ENCODE assay signal across 15 mouse cellular contexts in the genomic region with DNA sequence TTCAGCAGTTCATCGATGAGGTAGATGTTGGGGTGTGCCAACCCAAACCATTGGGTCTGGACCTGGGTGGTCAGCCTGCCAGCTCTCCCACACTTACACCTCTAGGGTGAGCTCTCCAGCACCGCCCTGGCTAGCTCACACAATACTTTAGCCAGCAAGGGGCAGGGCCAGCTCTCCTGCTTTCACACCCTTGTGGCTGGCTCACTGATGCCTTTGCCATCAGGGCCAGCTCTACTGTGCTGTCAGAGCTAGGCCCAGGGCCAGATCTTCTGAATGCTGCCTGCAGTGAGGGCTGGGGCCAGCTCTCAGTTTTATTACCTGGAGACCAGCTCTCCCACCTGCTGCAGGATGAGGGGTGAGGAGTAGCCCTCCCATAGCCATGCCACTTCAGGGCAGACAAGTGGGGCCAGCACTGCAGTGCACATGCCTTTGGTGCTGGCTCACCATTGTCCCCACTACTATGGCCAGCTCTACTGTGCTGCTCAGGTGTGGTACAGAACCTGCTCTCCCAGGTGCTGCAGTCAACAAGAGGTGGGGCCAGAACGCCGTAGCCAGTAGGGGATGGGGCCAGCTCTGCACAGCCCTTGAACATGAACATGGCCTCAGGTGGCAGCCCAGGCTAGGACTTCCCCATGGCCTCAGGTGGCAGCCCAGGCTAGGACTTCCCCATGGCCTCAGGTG. TPM values are rescaled to one million over a fixed set of nuclear protein-coding genes. Genes with fewer than 3 reads are reported as not detected.
DNase-seq lines count a peak whose midpoint lies in the region; ATAC-seq lines count a peak whose summit lies in the region.
"Had no signal": no experiment of that assay in that cellular context is flagged by ENCODE, and none has a peak within 500 bp of the region (broad histone marks: within the 10 kb centered on the region; RNA-seq: fewer than 3 reads in every experiment).

No protein-coding gene starts in this region.

- H3K27ac ChIP-seq in hindbrain, embryonic 15.5 days (replicated peaks) = no peak overlapping the region
- no peak overlapping the region for H3K27ac ChIP-seq in hindbrain, embryonic 12.5 days
- no peak overlapping the region for H3K27ac ChIP-seq in heart, embryonic 12.5 days (ENCODE audit: poor library complexity, severe bottlenecking)
- H3K27ac ChIP-seq: embryonic facial prominence, embryonic 13.5 days; liver, embryonic 12.5 days had no signal

- H3K4me1 ChIP-seq in hindbrain, embryonic 15.5 days (replicated peaks) = no peaks in the 10 kb centered on the region
- H3K4me1 ChIP-seq in hindbrain, embryonic 12.5 days = no peaks in the 10 kb centered on the region
- H3K4me1 ChIP-seq in heart, embryonic 12.5 days (replicated peaks) = peaks cover 19% of the 10 kb centered on the region

- no peak overlapping the region for H3K9ac ChIP-seq in hindbrain, embryonic 15.5 days
- no peak overlapping the region for H3K9ac ChIP-seq in hindbrain, embryonic 12.5 days
- no peak overlapping the region for H3K9ac ChIP-seq in heart, embryonic 12.5 days
- H3K9ac ChIP-seq: embryonic facial prominence, embryonic 13.5 days; liver, embryonic 12.5 days had no signal

- WGBS in hindbrain, embryonic 15.5 days = 76% methylated on average over 4 of the region's 4 CpGs
- 77% methylated on average over 4 of the region's 4 CpGs for WGBS in hindbrain, embryonic 12.5 days
- WGBS in heart, embryonic 12.5 days = 72% methylated on average over 4 of the region's 4 CpGs

- no peaks in the 10 kb centered on the region for H3K9me3 ChIP-seq in hindbrain, embryonic 15.5 days
- H3K9me3 ChIP-seq in hindbrain, embryonic 12.5 days (replicated peaks) = no peaks in the 10 kb centered on the region
- H3K9me3 ChIP-seq in heart, embryonic 12.5 days (replicated peaks) = no peaks in the 10 kb centered on the region
- H3K9me3 ChIP-seq: embryonic facial prominence, embryonic 13.5 days; liver, embryonic 12.5 days had no signal

- ATAC-seq in cerebellum, adult (ENCODE audit: insufficient number of reproducible peaks, low FRiP score, low TSS enrichment) = peak; percentile 40; the same call in 1 of the 2 replicates
- ATAC-seq in hindbrain, embryonic 15.5 days (ENCODE audit: low FRiP score, low read depth) = peak; percentile 27; the same call in 1 of the 2 replicates
- no peak for ATAC-seq in hindbrain, embryonic 12.5 days (ENCODE audit: low FRiP score)
- ATAC-seq in heart, embryonic 12.5 days (ENCODE audit: insufficient number of reproducible peaks, low FRiP score) = peak; percentile 44
- no peak for ATAC-seq in megakaryocyte, adult 5-6 weeks (ENCODE audit: poor library complexity, severe bottlenecking)
- ATAC-seq: liver, embryonic 12.5 days had no signal

- H3K4me3 ChIP-seq in hindbrain, embryonic 15.5 days = no peak overlapping the region
- H3K4me3 ChIP-seq in hindbrain, embryonic 12.5 days = no peak overlapping the region
- H3K4me3 ChIP-seq in heart, embryonic 12.5 days = no peak overlapping the region
- H3K4me3 ChIP-seq: embryonic facial prominence, embryonic 13.5 days; liver, embryonic 12.5 days had no signal

- H3K27me3 ChIP-seq in hindbrain, embryonic 15.5 days = no peaks in the 10 kb centered on the region
- no peaks in the 10 kb centered on the region for H3K27me3 ChIP-seq in hindbrain, embryonic 12.5 days
- H3K27me3 ChIP-seq in heart, embryonic 12.5 days (replicated peaks) = 0 out of 2 replicates have a peak, but pooled peaks cover 5% of the 10 kb centered on the region
- H3K27me3 ChIP-seq: embryonic facial prominence, embryonic 13.5 days had no signal

- H3K4me2 ChIP-seq in hindbrain, embryonic 15.5 days = no peak overlapping the region
- no peak overlapping the region for H3K4me2 ChIP-seq in hindbrain, embryonic 12.5 days (replicated peaks)
- H3K4me2 ChIP-seq in heart, embryonic 12.5 days = no peak overlapping the region
- H3K4me2 ChIP-seq: embryonic facial prominence, embryonic 13.5 days; liver, embryonic 12.5 days had no signal

- H3K36me3 ChIP-seq in hindbrain, embryonic 15.5 days = no peaks in the 10 kb centered on the region
- H3K36me3 ChIP-seq in hindbrain, embryonic 12.5 days = no peaks in the 10 kb centered on the region
- H3K36me3 ChIP-seq in heart, embryonic 12.5 days = no peaks in the 10 kb centered on the region
- H3K36me3 ChIP-seq: embryonic facial prominence, embryonic 13.5 days; liver, embryonic 12.5 days had no signal

- DNase-seq in cerebellum, adult 11 months = no peak
- DNase-seq in brain, adult 2 months (ENCODE audit: low read depth, low spot score) = peak; percentile 52
- DNase-seq in left cerebral cortex, adult 18-20 months (ENCODE audit: low spot score in 2 of 2) = no peak
- DNase-seq: adrenal gland, postnatal 10 days; kidney, postnatal 14 days had no signal

RNA-seq across cellular contexts. Expression of a gene that starts 12.2 kb away (rescaled TPM):
- polyA plus RNA-seq in hindbrain, embryonic 15.5 days (2015; fragmentation: Nextera tagmentation; extraction: Ambion mirVana) = not detected in 2 replicates
- not detected in 2 replicates for polyA plus RNA-seq in hindbrain, embryonic 12.5 days (2016; fragmentation: Nextera tagmentation; extraction: Ambion mirVana)
- polyA plus RNA-seq in heart, embryonic 12.5 days (2016; fragmentation: Nextera tagmentation; extraction: Ambion mirVana) = not detected in 2 replicates
- total RNA-seq in left cerebral cortex, adult 18-20 months (2021) = not detected
- not detected in 2 replicates for total RNA-seq in megakaryocyte, adult 5-6 weeks (2015)
- not detected in 2 replicates for total RNA-seq in megakaryocyte, adult 5-6 weeks (2017)
- total RNA-seq: adrenal gland, postnatal 10 days; hematopoietic stem cell, adult 5-6 weeks; layer of hippocampus, postnatal 25 days; megakaryocyte-erythroid progenitor cell, adult 5-6 weeks had no signal
- polyA plus RNA-seq: embryonic facial prominence, embryonic 13.5 days; liver, embryonic 12.5 days had no signal

RNA-seq across cellular contexts. Expression of a gene that starts 24.6 kb away (rescaled TPM):
- polyA plus RNA-seq in hindbrain, embryonic 15.5 days (2015; fragmentation: Nextera tagmentation; extraction: Ambion mirVana) = not detected in 2 replicates
- polyA plus RNA-seq in hindbrain, embryonic 12.5 days (2016; fragmentation: Nextera tagmentation; extraction: Ambion mirVana) = not detected in 2 replicates
- not detected in 2 replicates for polyA plus RNA-seq in heart, embryonic 12.5 days (2016; fragmentation: Nextera tagmentation; extraction: Ambion mirVana)
- total RNA-seq in left cerebral cortex, adult 18-20 months (2021) = not detected
- not detected in 2 replicates for total RNA-seq in megakaryocyte, adult 5-6 weeks (2015)
- total RNA-seq in megakaryocyte, adult 5-6 weeks (2017) = not detected in 2 replicates
- total RNA-seq: adrenal gland, postnatal 10 days; hematopoietic stem cell, adult 5-6 weeks; layer of hippocampus, postnatal 25 days; megakaryocyte-erythroid progenitor cell, adult 5-6 weeks had no signal
- polyA plus RNA-seq: embryonic facial prominence, embryonic 13.5 days; liver, embryonic 12.5 days had no signal

RNA-seq across cellular contexts. Expression of a gene that starts 36.9 kb away (rescaled TPM):
- 2.2 and 2.3 TPM in 2 replicates for polyA plus RNA-seq in hindbrain, embryonic 15.5 days (2015; fragmentation: Nextera tagmentation; extraction: Ambion mirVana)
- 2.0 and 3.6 TPM in 2 replicates for polyA plus RNA-seq in hindbrain, embryonic 12.5 days (2016; fragmentation: Nextera tagmentation; extraction: Ambion mirVana)
- polyA plus RNA-seq in heart, embryonic 12.5 days (2016; fragmentation: Nextera tagmentation; extraction: Ambion mirVana) = 1.7 and 2.1 TPM in 2 replicates
- total RNA-seq in left cerebral cortex, adult 18-20 months (2021) = 1 to 10 TPM; 1.6 to 2.1 TPM
- total RNA-seq in megakaryocyte, adult 5-6 weeks (2015) = not detected in 2 replicates
- total RNA-seq in megakaryocyte, adult 5-6 weeks (2017) = not detected in 2 replicates
- total RNA-seq: hematopoietic stem cell, adult 5-6 weeks; megakaryocyte-erythroid progenitor cell, adult 5-6 weeks had no signal

RNA-seq across cellular contexts. Expression of a gene that starts 37.4 kb away (rescaled TPM):
- 18.6 TPM in 2 replicates for polyA plus RNA-seq in hindbrain, embryonic 15.5 days (2015; fragmentation: Nextera tagmentation; extraction: Ambion mirVana)
- polyA plus RNA-seq in hindbrain, embryonic 12.5 days (2016; fragmentation: Nextera tagmentation; extraction: Ambion mirVana) = 50.7 and 54.5 TPM in 2 replicates
- 61.4 and 64.9 TPM in 2 replicates for polyA plus RNA-seq in heart, embryonic 12.5 days (2016; fragmentation: Nextera tagmentation; extraction: Ambion mirVana)
- 1 to 10 TPM; 9.4 TPM for total RNA-seq in left cerebral cortex, adult 18-20 months (2021)
- total RNA-seq in megakaryocyte, adult 5-6 weeks (2015) = 0.98 and 1.9 TPM in 2 replicates
- total RNA-seq in megakaryocyte, adult 5-6 weeks (2017) = 2.1 and 2.6 TPM in 2 replicates

RNA-seq across cellular contexts. Expression of a gene that starts 37.7 kb away (rescaled TPM):
- polyA plus RNA-seq in hindbrain, embryonic 15.5 days (2015; fragmentation: Nextera tagmentation; extraction: Ambion mirVana) = not detected in 2 replicates
- not detected in 2 replicates for polyA plus RNA-seq in hindbrain, embryonic 12.5 days (2016; fragmentation: Nextera tagmentation; extraction: Ambion mirVana)
- polyA plus RNA-seq in heart, embryonic 12.5 days (2016; fragmentation: Nextera tagmentation; extraction: Ambion mirVana) = not detected in 2 replicates
- total RNA-seq in left cerebral cortex, adult 18-20 months (2021) = not detected
- total RNA-seq in megakaryocyte, adult 5-6 weeks (2015) = not detected in 2 replicates
- not detected in 2 replicates for total RNA-seq in megakaryocyte, adult 5-6 weeks (2017)
- total RNA-seq: adrenal gland, postnatal 10 days; hematopoietic stem cell, adult 5-6 weeks; layer of hippocampus, postnatal 25 days; megakaryocyte-erythroid progenitor cell, adult 5-6 weeks had no signal
- polyA plus RNA-seq: embryonic facial prominence, embryonic 13.5 days; liver, embryonic 12.5 days had no signal

Comparison
In these comparisons a context has a peak if more than half of its experiments do, and no peak if none do; other contexts are left out.
1. ATAC-seq: peak in cerebellum, adult (single experiment), hindbrain, embryonic 15.5 days (single experiment) and heart, embryonic 12.5 days (single experiment); none in hindbrain, embryonic 12.5 days (single experiment) and megakaryocyte, adult 5-6 weeks (single experiment).